Mouse (Mus musculus): ENCODE data around the gene Rbbp6. TPM values are rescaled to one million over a fixed set of nuclear protein-coding genes. Genes with fewer than 3 reads are reported as not detected.

The Rbbp6 gene
- 7.6 and 7.9 TPM in 2 replicates for polyA plus RNA-seq (2021; fragmentation: Nextera tagmentation)
- long read RNA-seq, experiment 1, full-length matches to known transcripts: 9 of 17 reads
- long read RNA-seq, experiment 1, partial matches to known transcripts: 2 of 17 reads
- long read RNA-seq, experiment 1, other reads (novel, unspliced or antisense): 6 of 17 reads
- long read RNA-seq, experiment 2, full-length matches to known transcripts: 13 of 17 reads
- long read RNA-seq, experiment 2, partial matches to known transcripts: 3 of 17 reads
- long read RNA-seq, experiment 2, other reads (novel, unspliced or antisense): 1 of 17 reads

GRCm38 (mm10) chr7:122965386-122965785 lies at the start of gene Rbbp6:
Gene Rbbp6 (plus strand): TSS chr7:122965686.

Other genes starting within 250 kb of the Rbbp6 start
- gene Tnrc6a, start 158.2 kb downstream of the Rbbp6 start, polyA plus RNA-seq (2021; fragmentation: Nextera tagmentation): 41.6 and 52.1 TPM in 2 replicates
- 0.53 and 0.54 TPM in 2 replicates for gene Slc5a11, start 249.1 kb downstream of the Rbbp6 start, polyA plus RNA-seq (2021; fragmentation: Nextera tagmentation)

Measured in layer of hippocampus, adult 6 months (tissue).